Mouse (Mus musculus) heart, embryonic 10.5 days (tissue): Measurements from ENCODE around the gene Ttn. TPM values are rescaled to one million over a fixed set of nuclear protein-coding genes. Genes with fewer than 3 reads are reported as not detected.
A peak's percentile ranks its signal among the peaks of the same experiment; 100 is the strongest.

ENCODE experiments used
- DNase-seq: peaks from one replicate; pipeline ENCODE4 v3.0.0-alpha.2; 2017; ENCODE audit warnings: low spot score
- H3K27ac ChIP-seq: fragments of 300-500 bp; sonication (generic); 2 replicates; pipeline ENCODE4 v1.5.1; 2016; ENCODE audit warnings: mild to moderate bottlenecking
- H3K27me3 ChIP-seq: fragments of 300-500 bp; sonication (generic); 2 replicates; pipeline ENCODE4 v1.6.1; 2016; ENCODE audit warnings: mild to moderate bottlenecking; ENCODE audit not compliant: poor library complexity, insufficient read depth, severe bottlenecking
- H3K36me3 ChIP-seq: fragments of 300-500 bp; sonication (generic); 2 replicates; pipeline ENCODE4 v1.6.1; 2016; ENCODE audit warnings: mild to moderate bottlenecking, moderate library complexity
- H3K4me1 ChIP-seq: fragments of 300-500 bp; sonication (generic); 2 replicates; pipeline ENCODE4 v1.6.1; 2016; ENCODE audit warnings: mild to moderate bottlenecking
- H3K4me3 ChIP-seq: fragments of 300-500 bp; sonication (generic); 2 replicates; pipeline ENCODE4 v1.5.1; 2016; ENCODE audit warnings: mild to moderate bottlenecking, moderate library complexity
- H3K9me3 ChIP-seq: fragments of 300-500 bp; sonication (generic); 2 replicates; pipeline ENCODE4 v1.6.1; 2016; ENCODE audit warnings: mild to moderate bottlenecking, moderate library complexity
- WGBS: fragments of 180-500 bp; shearing (Covaris S2); methylation state at CpG from one replicate; pipeline ENCODE4 v1.1.7; 2016; 5-methylcytosine and 5-hydroxymethylcytosine counted together
- polyA plus RNA-seq: library from polyadenylated mRNA; unstranded; fragments of >200 nt; fragmentation: Nextera tagmentation; extraction: Ambion mirVana; gene quantifications from 2 replicates; pipeline ENCODE4 v1.2.1, GENCODE M21; 2016

The Ttn gene
- polyA plus RNA-seq, 1 experiment from 2014 or later = 356 TPM

- no peaks in the 10 kb centered on the region for H3K9me3 ChIP-seq
- no peak for DNase-seq
- no peak overlapping the region for H3K27ac ChIP-seq
- peaks cover 99% of the 10 kb centered on the region for H3K36me3 ChIP-seq
- no peaks in the 10 kb centered on the region for H3K27me3 ChIP-seq
- no peaks in the 10 kb centered on the region for H3K4me1 ChIP-seq
- WGBS = 94% methylated on average over 14 of the region's 14 CpGs
- no peak overlapping the region for H3K4me3 ChIP-seq
Observed at GRCm38 (mm10) chr2:76719650-76720049, 262.7 kb downstream of the Ttn start.

GRCm38 (mm10) chr2:76714984-76715383 is 267.4 kb downstream of the Ttn start:
- 72% methylated on average over 8 of the region's 8 CpGs for WGBS
- DNase-seq = no peak

GRCm38 (mm10) chr2:76708512-76708911 is 273.8 kb downstream of the Ttn start:
- Histone ChIP-seq H3K27me3 (no peaks in the 10 kb centered on the region), H3K4me1 (no peaks in the 10 kb centered on the region), H3K4me3 (no peak overlapping the region), H3K27ac (no peak overlapping the region), H3K36me3 (peaks cover 100% of the 10 kb centered on the region), H3K9me3 (no peaks in the 10 kb centered on the region)
- no peak for DNase-seq
- WGBS = 86% methylated on average over 3 of the region's 3 CpGs

More at GRCm38 (mm10) chr2:76714984-76715383, 267.4 kb downstream of the Ttn start:
- Histone ChIP-seq H3K4me1 (no peaks in the 10 kb centered on the region), H3K4me3 (no peak overlapping the region), H3K9me3 (no peaks in the 10 kb centered on the region), H3K36me3 (peaks cover 99% of the 10 kb centered on the region), H3K27me3 (no peaks in the 10 kb centered on the region), H3K27ac (no peak overlapping the region)

- no peak for DNase-seq
- no peak overlapping the region for H3K27ac ChIP-seq
- no peaks in the 10 kb centered on the region for H3K9me3 ChIP-seq
- H3K4me1 ChIP-seq = no peaks in the 10 kb centered on the region
- H3K36me3 ChIP-seq = peaks cover 88% of the 10 kb centered on the region
- no peaks in the 10 kb centered on the region for H3K27me3 ChIP-seq
- no peak overlapping the region for H3K4me3 ChIP-seq
- WGBS = 89% methylated on average over 13 of the region's 13 CpGs
Observed at GRCm38 (mm10) chr2:76705655-76706054, 276.7 kb downstream of the Ttn start.

GRCm38 (mm10) chr2:76702751-76703150 is 279.6 kb downstream of the Ttn start:
- Histone ChIP-seq H3K27me3 (no peaks in the 10 kb centered on the region), H3K36me3 (peaks cover 59% of the 10 kb centered on the region), H3K9me3 (no peaks in the 10 kb centered on the region), H3K4me1 (0 out of 2 replicates have a peak, but pooled peaks cover 4% of the 10 kb centered on the region), H3K27ac (no peak overlapping the region), H3K4me3 (no peak overlapping the region)
- WGBS = 71% methylated on average over 5 of the region's 5 CpGs
- DNase-seq = no peak

- no peak overlapping the region for H3K27ac ChIP-seq
- no peak overlapping the region for H3K4me3 ChIP-seq
- peaks cover 53% of the 10 kb centered on the region for H3K36me3 ChIP-seq
- 85% methylated on average over 3 of the region's 3 CpGs for WGBS
- H3K4me1 ChIP-seq = 0 out of 2 replicates have a peak, but pooled peaks cover 4% of the 10 kb centered on the region
- no peaks in the 10 kb centered on the region for H3K27me3 ChIP-seq
- H3K9me3 ChIP-seq = no peaks in the 10 kb centered on the region
- DNase-seq = no peak
Observed at GRCm38 (mm10) chr2:76702188-76702587, 280.2 kb downstream of the Ttn start.

GRCm38 (mm10) chr2:76695290-76695689 is 287.1 kb downstream of the Ttn start:
- H3K27ac ChIP-seq = no peak overlapping the region
- H3K27me3 ChIP-seq = no peaks in the 10 kb centered on the region
- 76% methylated on average over 6 of the region's 6 CpGs for WGBS
- H3K9me3 ChIP-seq = no peaks in the 10 kb centered on the region
- no peak overlapping the region for H3K4me3 ChIP-seq
- H3K4me1 ChIP-seq = 0 out of 2 replicates have a peak, but pooled peaks cover 4% of the 10 kb centered on the region
- peaks cover 52% of the 10 kb centered on the region for H3K36me3 ChIP-seq
- DNase-seq = no peak

- Histone ChIP-seq H3K9me3 (no peaks in the 10 kb centered on the region), H3K4me3 (no peak overlapping the region), H3K4me1 (peaks cover under 1% of the 10 kb centered on the region), H3K27me3 (no peaks in the 10 kb centered on the region), H3K36me3 (peaks cover 56% of the 10 kb centered on the region), H3K27ac (no peak overlapping the region)
- WGBS = 83% methylated on average over 5 of the region's 5 CpGs
- DNase-seq = no peak
Observed at GRCm38 (mm10) chr2:76693765-76694164, 288.6 kb downstream of the Ttn start.

GRCm38 (mm10) chr2:76690436-76691204 is 291.7 kb downstream of the Ttn start:
- DNase-seq = no peak
- H3K4me1 ChIP-seq = peaks cover 15% of the 10 kb centered on the region
- H3K27ac ChIP-seq = no peak overlapping the region
- no peaks in the 10 kb centered on the region for H3K9me3 ChIP-seq
- H3K36me3 ChIP-seq = peaks cover 78% of the 10 kb centered on the region
- no peak overlapping the region for H3K4me3 ChIP-seq
- no peaks in the 10 kb centered on the region for H3K27me3 ChIP-seq
- WGBS = 72% methylated on average over 12 of the region's 12 CpGs

GRCm38 (mm10) chr2:76688162-76688561 is 294.2 kb downstream of the Ttn start:
- no peaks in the 10 kb centered on the region for H3K9me3 ChIP-seq
- DNase-seq = peak; percentile 74
- H3K27ac ChIP-seq = 0 out of 2 replicates have a peak overlapping the region, but pooled peaks have one; percentile 16
- WGBS = 16% methylated on average over 7 of the region's 7 CpGs
- H3K4me1 ChIP-seq = peaks cover 15% of the 10 kb centered on the region
- peaks cover 75% of the 10 kb centered on the region for H3K36me3 ChIP-seq
- H3K27me3 ChIP-seq = no peaks in the 10 kb centered on the region
- no peak overlapping the region for H3K4me3 ChIP-seq

- DNase-seq = no peak
- Histone ChIP-seq H3K4me1 (peaks cover 15% of the 10 kb centered on the region), H3K9me3 (no peaks in the 10 kb centered on the region), H3K27me3 (no peaks in the 10 kb centered on the region), H3K4me3 (no peak overlapping the region), H3K36me3 (peaks cover 75% of the 10 kb centered on the region), H3K27ac (no peak overlapping the region)
- whole genome bisulfite sequencing = 66% methylated on average over 3 of the region's 3 CpGs
Observed at GRCm38 (mm10) chr2:76687608-76688007, 294.7 kb downstream of the Ttn start.

- no peaks in the 10 kb centered on the region for H3K9me3 ChIP-seq
- DNase-seq = peak; percentile 66
- WGBS = 92% methylated on average over 3 of the region's 3 CpGs
- H3K27ac ChIP-seq = no peak overlapping the region
- H3K36me3 ChIP-seq = peaks cover 75% of the 10 kb centered on the region
- no peaks in the 10 kb centered on the region for H3K27me3 ChIP-seq
- H3K4me1 ChIP-seq = peaks cover 15% of the 10 kb centered on the region
- H3K4me3 ChIP-seq = no peak overlapping the region
Observed at GRCm38 (mm10) chr2:76686986-76687385, 295.4 kb downstream of the Ttn start.

- no peaks in the 10 kb centered on the region for H3K27me3 ChIP-seq
- H3K9me3 ChIP-seq = no peaks in the 10 kb centered on the region
- no peak overlapping the region for H3K27ac ChIP-seq
- 92% methylated on average over 8 of the region's 8 CpGs for WGBS
- peaks cover 61% of the 10 kb centered on the region for H3K36me3 ChIP-seq
- no peak overlapping the region for H3K4me3 ChIP-seq
- DNase-seq = no peak
- peaks cover under 1% of the 10 kb centered on the region; the same call in 1 of the 2 replicates for H3K4me1 ChIP-seq
Observed at GRCm38 (mm10) chr2:76682301-76682700, 300.0 kb downstream of the Ttn start.
